Mouse (Mus musculus): ENCODE data around the gene Slc15a1. TPM values are rescaled to one million over a fixed set of nuclear protein-coding genes. Genes with fewer than 3 reads are reported as not detected.
"Not testable (repeated sequence)": the region's sequence is repeated elsewhere in the genome, so short reads cannot be mapped to it uniquely, and the experiment has no call there.

The Slc15a1 gene
- polyA plus RNA-seq, 1 experiment from 2014 or later, result 0.49 TPM

GRCm38 (mm10) chr14:121423341-121423751, 81.7 kb downstream of the Slc15a1 start:
- Histone ChIP-seq H3K4me3 (ENCODE audit: low read length) (no peak overlapping the region), H3K9ac (replicated peaks; ENCODE audit: low read length) (no peak overlapping the region), H3K27me3 (ENCODE audit: insufficient read depth, low read length) (no peaks in the 10 kb centered on the region), H3K36me3 (ENCODE audit: insufficient read depth, low read length) (no peaks in the 10 kb centered on the region), H3K4me1 (ENCODE audit: insufficient read depth, low read length) (peaks cover 5% of the 10 kb centered on the region; the same call in 1 of the 2 replicates), H3K9me3 (ENCODE audit: low read length) (peaks cover 10% of the 10 kb centered on the region; the same call in 1 of the 2 replicates), H3K4me2 (replicated peaks; ENCODE audit: low read depth, low read length) (no peak overlapping the region), H3K27ac (ENCODE audit: low read length) (peak overlapping the region; percentile 28; the same call in 1 of the 2 replicates)
- no peak for ATAC-seq (ENCODE audit: low FRiP score, low TSS enrichment)
- 57% methylated on average over 7 of the region's 7 CpGs for WGBS

DNA sequence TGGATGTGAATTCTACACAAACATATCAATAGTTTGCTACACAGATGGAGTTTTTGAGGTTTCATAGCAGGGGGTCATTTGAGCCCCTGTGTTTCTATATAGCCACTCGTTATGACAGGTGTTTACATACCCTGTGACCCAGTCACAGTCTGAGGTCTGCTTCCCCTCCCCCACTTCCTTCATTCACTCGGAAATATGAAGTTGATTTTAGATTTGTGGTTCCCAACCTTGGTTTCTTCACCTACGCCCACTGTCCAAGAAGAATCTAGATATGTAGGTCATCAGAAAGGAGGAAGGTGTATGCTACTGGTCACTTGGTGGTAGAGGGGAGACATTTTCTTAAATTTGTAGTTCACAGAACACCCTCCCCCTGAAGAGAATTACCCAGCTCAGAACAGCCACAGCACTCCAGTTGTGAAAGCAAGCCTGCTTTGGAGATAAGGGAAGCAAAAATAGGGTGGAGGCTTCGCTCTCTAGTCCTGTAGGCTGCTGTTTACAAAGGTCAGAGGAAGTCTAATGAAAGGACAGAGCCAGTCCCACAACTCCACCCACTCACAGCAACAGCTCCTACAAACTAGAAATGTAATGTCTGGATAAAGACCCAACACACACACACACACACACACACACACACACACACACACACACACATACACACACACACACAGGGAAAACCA, 82.2 kb downstream of the Slc15a1 start:
- H3K4me2 ChIP-seq (replicated peaks; ENCODE audit: low read depth, low read length), result no peak overlapping the region
- no peak overlapping the region for H3K9ac ChIP-seq (replicated peaks; ENCODE audit: low read length)
- ATAC-seq (ENCODE audit: low FRiP score, low TSS enrichment), result peak; percentile 70
- peak overlapping the region; percentile 39; the same call in 1 of the 2 replicates for H3K27ac ChIP-seq (ENCODE audit: low read length)
- no peak overlapping the region for H3K4me3 ChIP-seq (ENCODE audit: low read length)
- no peaks in the 10 kb centered on the region for H3K27me3 ChIP-seq (ENCODE audit: insufficient read depth, low read length)
- H3K36me3 ChIP-seq (ENCODE audit: insufficient read depth, low read length), result no peaks in the 10 kb centered on the region
- peaks cover 6% of the 10 kb centered on the region; the same call in 1 of the 2 replicates for H3K9me3 ChIP-seq (ENCODE audit: low read length)
- peaks cover 5% of the 10 kb centered on the region; the same call in 1 of the 2 replicates for H3K4me1 ChIP-seq (ENCODE audit: insufficient read depth, low read length)
- 53% methylated on average over 4 of the region's 4 CpGs for WGBS

DNA sequence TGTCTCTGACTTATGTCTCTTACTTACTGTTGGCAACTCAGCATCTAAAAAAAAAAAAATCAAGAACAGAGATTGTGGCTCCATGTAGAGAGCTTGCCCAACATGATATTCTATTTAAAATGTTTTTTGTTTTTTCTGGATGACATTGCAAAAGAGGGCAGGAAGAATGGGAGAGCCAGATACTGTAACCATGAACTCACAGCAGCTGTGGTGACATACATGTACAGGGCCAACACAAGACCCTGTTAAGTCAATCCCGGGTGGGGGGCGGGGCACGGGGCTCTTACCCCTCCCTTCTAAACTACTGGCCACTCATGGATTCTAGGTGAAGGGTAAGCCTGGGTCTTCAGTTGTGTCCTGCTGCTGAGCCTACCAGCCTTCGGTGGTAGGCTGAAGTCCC, 83.1 kb downstream of the Slc15a1 start:
- Histone ChIP-seq H3K4me3 (ENCODE audit: low read length) (no peak overlapping the region), H3K4me1 (ENCODE audit: insufficient read depth, low read length) (peaks cover 5% of the 10 kb centered on the region; the same call in 1 of the 2 replicates), H3K27ac (ENCODE audit: low read length) (no peak overlapping the region), H3K4me2 (replicated peaks; ENCODE audit: low read depth, low read length) (no peak overlapping the region), H3K36me3 (ENCODE audit: insufficient read depth, low read length) (no peaks in the 10 kb centered on the region), H3K9ac (replicated peaks; ENCODE audit: low read length) (no peak overlapping the region), H3K27me3 (ENCODE audit: insufficient read depth, low read length) (no peaks in the 10 kb centered on the region), H3K9me3 (ENCODE audit: low read length) (peaks cover 6% of the 10 kb centered on the region; the same call in 1 of the 2 replicates)
- 95% methylated on average over 4 of the region's 4 CpGs for WGBS
- no peak for ATAC-seq (ENCODE audit: low FRiP score, low TSS enrichment)

GRCm38 (mm10) chr14:121417594-121417993, 87.5 kb downstream of the Slc15a1 start:
- Histone ChIP-seq H3K4me2 (replicated peaks; ENCODE audit: low read depth, low read length) (no peak overlapping the region), H3K27ac (ENCODE audit: low read length) (no peak overlapping the region), H3K9ac (replicated peaks; ENCODE audit: low read length) (no peak overlapping the region), H3K4me3 (ENCODE audit: low read length) (no peak overlapping the region), H3K9me3 (ENCODE audit: low read length) (peaks cover 6% of the 10 kb centered on the region; the same call in 1 of the 2 replicates), H3K4me1 (ENCODE audit: insufficient read depth, low read length) (peaks cover 4% of the 10 kb centered on the region; the same call in 1 of the 2 replicates), H3K27me3 (ENCODE audit: insufficient read depth, low read length) (no peaks in the 10 kb centered on the region), H3K36me3 (ENCODE audit: insufficient read depth, low read length) (no peaks in the 10 kb centered on the region)
- no peak for ATAC-seq (ENCODE audit: low FRiP score, low TSS enrichment)
- WGBS, result 74% methylated on average over 5 of the region's 5 CpGs

- Histone ChIP-seq H3K4me2 (replicated peaks; ENCODE audit: low read depth, low read length) (no peak overlapping the region), H3K4me3 (ENCODE audit: low read length) (no peak overlapping the region), H3K27me3 (ENCODE audit: insufficient read depth, low read length) (no peaks in the 10 kb centered on the region), H3K36me3 (ENCODE audit: insufficient read depth, low read length) (no peaks in the 10 kb centered on the region), H3K9me3 (ENCODE audit: low read length) (peaks cover 6% of the 10 kb centered on the region; the same call in 1 of the 2 replicates), H3K27ac (ENCODE audit: low read length) (no peak overlapping the region), H3K4me1 (ENCODE audit: insufficient read depth, low read length) (peaks cover 3% of the 10 kb centered on the region; the same call in 1 of the 2 replicates), H3K9ac (replicated peaks; ENCODE audit: low read length) (no peak overlapping the region)
- no peak for ATAC-seq (ENCODE audit: low FRiP score, low TSS enrichment)
- 88% methylated on average over 11 of the region's 12 CpGs for WGBS
Observed at GRCm38 (mm10) chr14:121416626-121417319, 88.3 kb downstream of the Slc15a1 start.

GRCm38 (mm10) chr14:121414635-121415241, 90.3 kb downstream of the Slc15a1 start:
- H3K4me3 ChIP-seq (ENCODE audit: low read length), result no peak overlapping the region
- H3K9ac ChIP-seq (replicated peaks; ENCODE audit: low read length), result no peak overlapping the region
- WGBS, result 60% methylated on average over 6 of the region's 6 CpGs
- H3K4me2 ChIP-seq (replicated peaks; ENCODE audit: low read depth, low read length), result no peak overlapping the region
- no peaks in the 10 kb centered on the region for H3K36me3 ChIP-seq (ENCODE audit: insufficient read depth, low read length)
- H3K9me3 ChIP-seq (ENCODE audit: low read length), result no peaks in the 10 kb centered on the region
- no peaks in the 10 kb centered on the region for H3K27me3 ChIP-seq (ENCODE audit: insufficient read depth, low read length)
- peaks cover 3% of the 10 kb centered on the region; the same call in 1 of the 2 replicates for H3K4me1 ChIP-seq (ENCODE audit: insufficient read depth, low read length)
- H3K27ac ChIP-seq (ENCODE audit: low read length), result no peak overlapping the region
- ATAC-seq (ENCODE audit: low FRiP score, low TSS enrichment), result peak; percentile 49; the same call in 1 of the 2 replicates

DNA sequence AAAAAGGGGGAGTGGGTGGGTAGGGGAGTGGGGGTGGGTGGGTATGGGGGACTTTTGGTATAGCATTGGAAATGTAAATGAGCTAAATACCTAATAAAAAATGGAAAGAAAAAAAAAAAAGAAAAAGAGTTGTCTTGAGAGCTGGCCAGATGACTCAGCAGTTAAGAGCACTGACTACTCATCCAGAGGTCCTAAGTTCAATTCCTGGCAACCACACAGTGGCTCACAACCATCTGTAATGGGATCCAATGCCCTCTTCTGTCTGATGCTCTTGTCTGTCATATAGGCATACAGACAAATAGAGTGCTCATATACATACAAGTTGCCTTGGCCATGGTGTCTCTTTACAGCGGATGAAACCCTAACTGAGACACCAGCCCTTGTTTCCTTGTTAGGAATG, 91.3 kb downstream of the Slc15a1 start:
- H3K4me1 ChIP-seq (ENCODE audit: insufficient read depth, low read length); ATAC-seq (ENCODE audit: low FRiP score, low TSS enrichment); H3K27ac ChIP-seq (ENCODE audit: low read length); H3K9ac ChIP-seq (replicated peaks; ENCODE audit: low read length); H3K27me3 ChIP-seq (ENCODE audit: insufficient read depth, low read length); H3K4me3 ChIP-seq (ENCODE audit: low read length); H3K4me2 ChIP-seq (replicated peaks; ENCODE audit: low read depth, low read length); H3K9me3 ChIP-seq (ENCODE audit: low read length); H3K36me3 ChIP-seq (ENCODE audit: insufficient read depth, low read length): not testable (repeated sequence)
- WGBS, result 96% methylated on average over 1 of the region's 1 CpGs

Other genes starting within 250 kb of the Slc15a1 start
- 34.8 and 38.0 TPM in 2 replicates for gene Stk24, start 125.2 kb downstream of the Slc15a1 start, polyA plus RNA-seq (2015; fragmentation: Nextera tagmentation; extraction: Ambion mirVana)

Data from kidney, embryonic 16.5 days (tissue).